Comparison of ENCODE assay signal across 9 mouse cellular contexts in the genomic region with DNA sequence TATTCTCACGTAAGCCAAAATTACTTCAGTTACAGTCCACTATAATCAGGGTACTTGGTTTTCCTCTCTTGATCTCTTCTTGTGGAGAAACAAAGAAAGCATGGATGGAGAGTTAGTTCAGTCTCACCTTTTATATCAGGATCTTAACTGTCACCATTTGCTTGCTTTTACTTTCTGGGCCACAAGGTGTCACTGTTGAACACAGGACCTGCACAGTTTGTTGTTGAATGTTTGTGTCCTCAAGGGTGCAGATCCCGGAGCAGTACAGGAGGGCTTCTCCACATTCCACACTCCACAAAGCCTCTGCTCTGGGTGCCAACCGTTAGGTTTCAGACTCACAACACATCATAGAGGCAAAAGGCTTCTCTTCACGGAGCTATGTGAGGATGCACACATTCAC.
DNase-seq lines count a peak whose midpoint lies in the region; ATAC-seq and TF ChIP-seq lines count a peak whose summit lies in the region.
"Had no signal": no experiment of that assay in that cellular context is flagged by ENCODE, and none has a peak within 500 bp of the region (broad histone marks: within the 10 kb centered on the region; RNA-seq: fewer than 3 reads in every experiment).

No protein-coding gene starts in this region.

- H3K27me3 ChIP-seq in hindbrain, postnatal 0 days (ENCODE audit: insufficient read depth, low read length) = no peaks in the 10 kb centered on the region
- no peaks in the 10 kb centered on the region for H3K27me3 ChIP-seq in hindbrain, embryonic 16.5 days (replicated peaks; ENCODE audit: control insufficient read depth, insufficient read depth, low read length)
- no peaks in the 10 kb centered on the region for H3K27me3 ChIP-seq in forebrain, embryonic 11.5 days (ENCODE audit: control insufficient read depth, insufficient read depth, low read length)

- no peaks in the 10 kb centered on the region for H3K36me3 ChIP-seq in hindbrain, postnatal 0 days (ENCODE audit: insufficient read depth, low read length)
- H3K36me3 ChIP-seq in hindbrain, embryonic 16.5 days (ENCODE audit: control insufficient read depth, insufficient read depth, low read length) = no peaks in the 10 kb centered on the region
- H3K36me3 ChIP-seq in forebrain, embryonic 11.5 days (ENCODE audit: control insufficient read depth, insufficient read depth, low read length) = no peaks in the 10 kb centered on the region
- H3K36me3 ChIP-seq: limb, embryonic 15.5 days had no signal

- WGBS in hindbrain, postnatal 0 days = 81% methylated on average over 4 of the region's 4 CpGs
- 71% methylated on average over 4 of the region's 4 CpGs for WGBS in hindbrain, embryonic 16.5 days
- WGBS in forebrain, embryonic 11.5 days = 72% methylated on average over 4 of the region's 4 CpGs

- H3K4me3 ChIP-seq in hindbrain, postnatal 0 days (ENCODE audit: low read length) = no peak overlapping the region
- H3K4me3 ChIP-seq in hindbrain, embryonic 16.5 days (ENCODE audit: low read length) = no peak overlapping the region
- H3K4me3 ChIP-seq in forebrain, embryonic 11.5 days (ENCODE audit: low read depth, low read length) = no peak overlapping the region
- H3K4me3 ChIP-seq: limb, embryonic 15.5 days had no signal

- DNase-seq in hindbrain, postnatal 0 days (ENCODE audit: low spot score) = peak; percentile 24
- DNase-seq in thymus, postnatal 4 days = peak; percentile 16
- DNase-seq in thymus, postnatal 14 days = no peak
- no peak for DNase-seq in urinary bladder, postnatal 14 days (ENCODE audit: low spot score)
- no peak for DNase-seq in forebrain, embryonic 11.5 days (ENCODE audit: low spot score)
- DNase-seq in ovary, adult 18-20 months (ENCODE audit: low spot score) = no peak

- no peak overlapping the region for H3K4me2 ChIP-seq in hindbrain, postnatal 0 days (ENCODE audit: low read depth, low read length)
- no peak overlapping the region for H3K4me2 ChIP-seq in hindbrain, embryonic 16.5 days (ENCODE audit: low read length)
- no peak overlapping the region for H3K4me2 ChIP-seq in forebrain, embryonic 11.5 days (ENCODE audit: low read depth, low read length, severe bottlenecking)
- H3K4me2 ChIP-seq: limb, embryonic 15.5 days had no signal

- ATAC-seq in hindbrain, postnatal 0 days = no peak
- no peak for ATAC-seq in hindbrain, embryonic 16.5 days
- ATAC-seq in granulocyte monocyte progenitor cell, adult 5-6 weeks (replicated peaks; ENCODE audit: poor library complexity, severe bottlenecking) = peak; percentile 30; the same call in 1 of the 2 replicates
- ATAC-seq in forebrain, embryonic 11.5 days (replicated peaks; ENCODE audit: low FRiP score) = no peak

- H3K27ac ChIP-seq in hindbrain, postnatal 0 days = no peak overlapping the region
- no peak overlapping the region for H3K27ac ChIP-seq in hindbrain, embryonic 16.5 days (ENCODE audit: low read depth, low read length)
- no peak overlapping the region for H3K27ac ChIP-seq in forebrain, embryonic 11.5 days (ENCODE audit: low read depth, low read length)
- H3K27ac ChIP-seq: limb, embryonic 15.5 days had no signal

- TF ChIP-seq CTCF in hindbrain, postnatal 0 days (IDR thresholded peaks at IDR 0.05; ENCODE audit: low read depth) = peak; percentile 60

- H3K9ac ChIP-seq in hindbrain, postnatal 0 days (replicated peaks; ENCODE audit: low read length) = no peak overlapping the region
- no peak overlapping the region for H3K9ac ChIP-seq in hindbrain, embryonic 16.5 days (ENCODE audit: low read depth, low read length)
- no peak overlapping the region for H3K9ac ChIP-seq in forebrain, embryonic 11.5 days (ENCODE audit: low read length)
- H3K9ac ChIP-seq: limb, embryonic 15.5 days had no signal

- H3K9me3 ChIP-seq in hindbrain, postnatal 0 days (ENCODE audit: low read length) = no peaks in the 10 kb centered on the region
- peaks cover 3% of the 10 kb centered on the region for H3K9me3 ChIP-seq in hindbrain, embryonic 16.5 days (ENCODE audit: control insufficient read depth, low read length)
- no peaks in the 10 kb centered on the region; the same call in 1 of the 2 replicates for H3K9me3 ChIP-seq in forebrain, embryonic 11.5 days (ENCODE audit: control insufficient read depth, low read length)
- H3K9me3 ChIP-seq: limb, embryonic 15.5 days had no signal

- no peaks in the 10 kb centered on the region for H3K4me1 ChIP-seq in hindbrain, postnatal 0 days (ENCODE audit: insufficient read depth, low read length)
- peaks cover under 1% of the 10 kb centered on the region for H3K4me1 ChIP-seq in hindbrain, embryonic 16.5 days (ENCODE audit: control insufficient read depth, insufficient read depth, low read depth, low read length)
- no peaks in the 10 kb centered on the region for H3K4me1 ChIP-seq in forebrain, embryonic 11.5 days (replicated peaks; ENCODE audit: control insufficient read depth, insufficient read depth, low read length)
- H3K4me1 ChIP-seq: limb, embryonic 15.5 days had no signal

Comparison
In these comparisons a context has a peak if more than half of its experiments do, and no peak if none do; other contexts are left out.
1. DNase-seq: peak in hindbrain, postnatal 0 days (single experiment) and thymus, postnatal 4 days (single experiment); none in thymus, postnatal 14 days (single experiment), urinary bladder, postnatal 14 days (single experiment), forebrain, embryonic 11.5 days (single experiment) and ovary, adult 18-20 months (single experiment).